Mouse (Mus musculus): Measurements from ENCODE around the gene C1qc. TPM values are rescaled to one million over a fixed set of nuclear protein-coding genes. Genes with fewer than 3 reads are reported as not detected.
A peak's percentile ranks its signal among the peaks of the same experiment; 100 is the strongest.

Gene C1qc
- polyA plus RNA-seq (2012; rRNA removed) = 86.9 and 92.7 TPM in 2 replicates

- TF ChIP-seq CTCF (IDR thresholded peaks at IDR 0.05; ENCODE audit: extremely low read depth, insufficient read depth, low read length) = no peak
- TF ChIP-seq POLR2A (IDR thresholded peaks at IDR 0.05; ENCODE audit: extremely low read depth, insufficient read depth, low read length) = 0 out of 2 replicates have a peak, but pooled peaks have one; percentile 25
- Histone ChIP-seq H3K4me3 (ENCODE audit: insufficient read depth, low read length) (peak within 1 kb of the TSS; percentile 9; the same call in 1 of the 2 replicates), H3K4me1 (ENCODE audit: control insufficient read depth, insufficient read depth, low read length) (no peaks in the 10 kb centered on the region), H3K27ac (ENCODE audit: insufficient read depth, low read length) (peak within 1 kb of the TSS; percentile 12)
These were observed at the start of gene C1qc for GRCm38 (mm10) chr4:136892811-136893210. TSS of gene C1qc (minus strand) at chr4:136893065.

- TF ChIP-seq POLR2A (IDR thresholded peaks at IDR 0.05; ENCODE audit: extremely low read depth, insufficient read depth, low read length) (no peak), CTCF (IDR thresholded peaks at IDR 0.05; ENCODE audit: extremely low read depth, insufficient read depth, low read length) (no peak)
- H3K27ac ChIP-seq (ENCODE audit: insufficient read depth, low read length) = no peak overlapping the region
- H3K4me1 ChIP-seq (ENCODE audit: control insufficient read depth, insufficient read depth, low read length) = no peaks in the 10 kb centered on the region
- no peak overlapping the region for H3K4me3 ChIP-seq (ENCODE audit: insufficient read depth, low read length)
These were observed 45.1 kb upstream of the C1qc start for GRCm38 (mm10) chr4:136937935-136938334.

- TF ChIP-seq POLR2A (IDR thresholded peaks at IDR 0.05; ENCODE audit: extremely low read depth, insufficient read depth, low read length) (no peak), CTCF (IDR thresholded peaks at IDR 0.05; ENCODE audit: extremely low read depth, insufficient read depth, low read length) (no peak)
These were observed 44.5 kb upstream of the C1qc start for GRCm38 (mm10) chr4:136937344-136937743.

GRCm38 (mm10) chr4:136934746-136935613 lies 42.1 kb upstream of the C1qc start:
- Histone ChIP-seq H3K4me1 (ENCODE audit: control insufficient read depth, insufficient read depth, low read length) (no peaks in the 10 kb centered on the region), H3K4me3 (ENCODE audit: insufficient read depth, low read length) (no peak overlapping the region), H3K27ac (ENCODE audit: insufficient read depth, low read length) (no peak overlapping the region)
- no peak for TF ChIP-seq POLR2A (IDR thresholded peaks at IDR 0.05; ENCODE audit: extremely low read depth, insufficient read depth, low read length)
- TF ChIP-seq CTCF (IDR thresholded peaks at IDR 0.05; ENCODE audit: extremely low read depth, insufficient read depth, low read length) = no peak

More at GRCm38 (mm10) chr4:136937344-136937743, 44.5 kb upstream of the C1qc start:
- Histone ChIP-seq H3K27ac (ENCODE audit: insufficient read depth, low read length) (no peak overlapping the region), H3K4me1 (ENCODE audit: control insufficient read depth, insufficient read depth, low read length) (no peaks in the 10 kb centered on the region), H3K4me3 (ENCODE audit: insufficient read depth, low read length) (no peak overlapping the region)

GRCm38 (mm10) chr4:136930474-136930873 lies 37.6 kb upstream of the C1qc start:
- H3K4me3 ChIP-seq (ENCODE audit: insufficient read depth, low read length) = no peak overlapping the region
- no peaks in the 10 kb centered on the region for H3K4me1 ChIP-seq (ENCODE audit: control insufficient read depth, insufficient read depth, low read length)
- H3K27ac ChIP-seq (ENCODE audit: insufficient read depth, low read length) = no peak overlapping the region
- TF ChIP-seq CTCF (IDR thresholded peaks at IDR 0.05; ENCODE audit: extremely low read depth, insufficient read depth, low read length) = no peak
- no peak for TF ChIP-seq POLR2A (IDR thresholded peaks at IDR 0.05; ENCODE audit: extremely low read depth, insufficient read depth, low read length)

- H3K27ac ChIP-seq (ENCODE audit: insufficient read depth, low read length) = no peak overlapping the region
- H3K4me3 ChIP-seq (ENCODE audit: insufficient read depth, low read length) = no peak overlapping the region
- H3K4me1 ChIP-seq (ENCODE audit: control insufficient read depth, insufficient read depth, low read length) = no peaks in the 10 kb centered on the region
- TF ChIP-seq CTCF (IDR thresholded peaks at IDR 0.05; ENCODE audit: extremely low read depth, insufficient read depth, low read length) = peak; percentile 50
- TF ChIP-seq POLR2A (IDR thresholded peaks at IDR 0.05; ENCODE audit: extremely low read depth, insufficient read depth, low read length) = no peak
These were observed 36.1 kb upstream of the C1qc start for GRCm38 (mm10) chr4:136928928-136929327.

- no peaks in the 10 kb centered on the region for H3K4me1 ChIP-seq (ENCODE audit: control insufficient read depth, insufficient read depth, low read length)
- TF ChIP-seq POLR2A (IDR thresholded peaks at IDR 0.05; ENCODE audit: extremely low read depth, insufficient read depth, low read length) (no peak), CTCF (IDR thresholded peaks at IDR 0.05; ENCODE audit: extremely low read depth, insufficient read depth, low read length) (no peak)
- no peak overlapping the region for H3K4me3 ChIP-seq (ENCODE audit: insufficient read depth, low read length)
- H3K27ac ChIP-seq (ENCODE audit: insufficient read depth, low read length) = no peak overlapping the region
These were observed 32.9 kb upstream of the C1qc start for GRCm38 (mm10) chr4:136925804-136926203.

GRCm38 (mm10) chr4:136924529-136924928 lies 31.7 kb upstream of the C1qc start:
- Histone ChIP-seq H3K27ac (ENCODE audit: insufficient read depth, low read length) (no peak overlapping the region), H3K4me1 (ENCODE audit: control insufficient read depth, insufficient read depth, low read length) (no peaks in the 10 kb centered on the region), H3K4me3 (ENCODE audit: insufficient read depth, low read length) (no peak overlapping the region)
- TF ChIP-seq POLR2A (IDR thresholded peaks at IDR 0.05; ENCODE audit: extremely low read depth, insufficient read depth, low read length) (no peak), CTCF (IDR thresholded peaks at IDR 0.05; ENCODE audit: extremely low read depth, insufficient read depth, low read length) (no peak)

- H3K4me1 ChIP-seq (ENCODE audit: control insufficient read depth, insufficient read depth, low read length) = no peaks in the 10 kb centered on the region
- no peak overlapping the region for H3K4me3 ChIP-seq (ENCODE audit: insufficient read depth, low read length)
- H3K27ac ChIP-seq (ENCODE audit: insufficient read depth, low read length) = no peak overlapping the region
- TF ChIP-seq CTCF (IDR thresholded peaks at IDR 0.05; ENCODE audit: extremely low read depth, insufficient read depth, low read length) (no peak), POLR2A (IDR thresholded peaks at IDR 0.05; ENCODE audit: extremely low read depth, insufficient read depth, low read length) (no peak)
These were observed 26.7 kb upstream of the C1qc start for GRCm38 (mm10) chr4:136919526-136919925.

- H3K4me1 ChIP-seq (ENCODE audit: control insufficient read depth, insufficient read depth, low read length) = no peaks in the 10 kb centered on the region
- no peak overlapping the region for H3K4me3 ChIP-seq (ENCODE audit: insufficient read depth, low read length)
- TF ChIP-seq POLR2A (IDR thresholded peaks at IDR 0.05; ENCODE audit: extremely low read depth, insufficient read depth, low read length) = no peak
- TF ChIP-seq CTCF (IDR thresholded peaks at IDR 0.05; ENCODE audit: extremely low read depth, insufficient read depth, low read length) = no peak
- no peak overlapping the region for H3K27ac ChIP-seq (ENCODE audit: insufficient read depth, low read length)
These were observed 26.0 kb upstream of the C1qc start for GRCm38 (mm10) chr4:136918834-136919233.
